Mouse (Mus musculus) adrenal gland, postnatal 14 days (tissue): Measurements from ENCODE around the gene Glp1r. TPM values are rescaled to one million over a fixed set of nuclear protein-coding genes. Genes with fewer than 3 reads are reported as not detected.

ENCODE experiments used
- DNase-seq: peaks from one replicate; pipeline ENCODE4 v3.0.0; 2021; ENCODE audit warnings: mixed read lengths
- microRNA-seq, 2 experiments: library from miRNA; unstranded; fragments of <30 nt; microRNA quantifications; one replicate each; pipeline ENCODE4 v1.2.0; 2021
- total RNA-seq: library from RNA; stranded (reverse); gene quantifications from 2 replicates; pipeline ENCODE4 v1.2.3, GENCODE M21; 2021

The Glp1r gene
- total RNA-seq, 1 experiment from 2014 or later = 0.19 TPM

DNA sequence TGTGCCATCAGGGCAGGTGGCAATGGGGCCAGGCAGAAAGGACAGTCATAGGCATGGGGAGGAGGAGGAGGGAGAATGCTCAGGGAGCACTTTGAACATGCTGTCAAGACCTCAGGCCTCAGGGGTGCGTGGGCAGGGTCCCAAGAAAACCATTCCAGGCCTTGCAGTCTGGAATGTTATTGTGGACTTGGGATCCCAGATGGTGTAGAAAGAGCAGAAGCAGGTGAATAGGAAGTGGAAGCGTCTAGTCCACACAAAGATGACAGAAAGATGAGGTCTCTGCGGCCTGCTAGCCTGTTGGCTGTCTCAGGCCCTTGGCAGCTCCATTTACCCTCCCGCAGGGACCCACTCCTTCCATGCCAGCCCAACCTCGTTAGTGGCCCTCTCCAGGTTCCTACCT lies 10.9 kb downstream of the Glp1r start:
- no peak for DNase-seq

DNA sequence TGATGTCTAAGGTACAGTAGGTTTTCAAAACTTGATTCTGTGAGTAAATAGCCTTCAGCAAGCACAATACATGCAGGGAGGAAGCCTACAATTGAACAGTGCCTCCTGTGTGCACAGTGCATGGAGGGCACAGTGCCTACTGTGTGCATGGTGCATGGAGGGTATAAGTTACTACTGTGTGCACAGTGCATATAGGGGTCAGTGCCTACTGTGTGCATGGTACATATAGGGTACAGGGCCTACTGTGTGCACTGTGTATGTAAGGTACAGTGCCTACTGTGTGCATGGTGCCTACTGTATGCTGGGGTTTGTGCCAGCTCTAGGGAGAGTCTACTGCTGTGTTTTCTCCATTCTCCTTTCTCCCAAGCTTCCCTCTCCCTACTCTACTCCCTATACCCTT lies 12.6 kb downstream of the Glp1r start:
- DNase-seq = no peak

DNA sequence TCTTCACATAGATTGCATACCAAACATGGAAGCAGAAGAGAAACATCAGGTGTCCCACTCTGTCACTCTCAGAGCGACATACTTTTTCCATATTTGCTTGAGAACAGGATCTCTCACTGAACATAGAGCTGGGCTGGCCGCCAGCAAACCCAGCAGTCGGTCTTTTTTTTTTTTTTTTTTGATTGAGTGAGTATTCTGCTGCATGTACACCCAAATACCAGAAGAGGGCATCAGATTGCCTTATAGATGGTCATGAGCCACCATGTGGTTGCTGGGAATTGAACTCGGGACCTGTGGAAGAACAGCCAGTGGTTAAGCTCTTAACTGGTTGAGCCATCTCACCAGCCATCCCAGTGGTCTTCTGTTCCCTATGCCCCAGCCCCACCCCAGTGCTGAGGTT lies 21.9 kb downstream of the Glp1r start:
- no peak for DNase-seq

DNA sequence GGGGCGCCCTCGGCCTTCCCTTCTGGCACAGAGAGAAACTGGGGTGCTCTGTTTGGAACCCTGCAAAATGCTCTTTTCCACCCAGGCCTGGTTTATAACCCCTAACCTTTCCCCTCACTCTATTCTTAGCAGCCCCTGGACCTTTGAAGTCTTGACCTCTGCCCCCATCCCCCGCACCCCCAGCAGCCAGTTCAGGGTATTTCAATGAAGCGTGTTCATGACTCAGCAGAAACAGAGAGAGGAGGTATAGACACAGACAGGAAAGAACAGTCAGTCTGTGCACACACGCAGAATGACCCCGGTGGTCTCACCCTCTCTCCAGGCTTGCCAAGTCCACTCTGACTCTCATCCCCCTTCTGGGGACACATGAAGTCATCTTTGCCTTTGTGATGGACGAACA lies 29.2 kb downstream of the Glp1r start:
- DNase-seq = no peak

DNA sequence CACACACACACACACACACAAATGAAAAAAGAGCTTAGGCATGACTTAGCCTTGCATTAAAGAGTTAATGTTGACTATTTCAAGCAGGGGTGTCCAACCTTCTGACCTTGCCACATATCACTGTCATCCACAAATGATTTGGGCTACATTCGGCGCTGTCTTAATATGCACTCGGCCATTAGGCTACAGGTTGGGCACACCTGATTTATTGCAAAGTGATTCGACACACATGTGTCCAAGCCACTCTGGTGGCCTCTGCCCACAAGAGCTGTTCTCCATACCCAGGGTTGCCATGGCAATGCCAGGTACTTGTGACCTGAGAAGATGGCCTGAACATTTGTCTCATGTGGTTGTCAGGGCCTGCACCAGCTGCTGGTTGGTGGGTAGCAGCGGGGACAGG lies 31.2 kb downstream of the Glp1r start:
- no peak for DNase-seq

DNA sequence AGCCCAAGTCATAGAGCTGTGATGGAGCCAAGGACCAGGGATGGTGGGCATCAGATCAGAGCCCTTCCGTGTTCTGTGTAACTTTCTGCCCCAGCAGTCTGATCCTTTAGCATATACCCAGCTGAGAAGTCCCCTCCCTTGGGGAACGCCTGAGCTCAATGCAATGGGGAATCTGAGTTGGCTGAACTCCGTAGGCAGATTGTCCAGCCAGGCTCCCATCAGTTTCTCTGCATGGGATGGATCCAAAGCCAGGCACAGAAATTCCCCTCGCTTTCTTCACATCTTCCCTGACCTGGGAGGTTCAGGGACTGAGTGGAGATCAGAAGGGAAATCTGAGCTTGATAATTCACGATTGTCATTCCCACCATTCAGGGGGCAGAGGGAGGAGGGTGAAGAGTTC lies 33.7 kb downstream of the Glp1r start:
- DNase-seq = no peak

DNA sequence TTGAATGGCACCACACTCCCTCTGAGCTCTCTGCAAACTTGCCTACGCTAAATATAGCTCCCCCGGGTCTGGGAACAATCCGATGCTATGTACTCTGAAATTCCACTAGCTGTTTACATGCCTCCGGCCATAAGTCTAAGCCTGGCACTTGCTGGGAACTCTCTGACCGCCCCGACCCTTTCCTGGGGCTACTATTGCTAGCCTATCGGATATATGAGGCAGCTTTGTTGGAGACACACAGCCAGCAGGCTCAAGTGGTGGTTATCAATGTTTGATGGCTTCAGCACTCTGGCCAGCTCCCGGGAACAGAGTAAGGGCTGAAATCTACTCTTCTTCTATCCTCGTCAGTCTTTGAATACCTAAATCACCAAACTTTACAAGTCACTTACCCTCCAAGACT lies 36.9 kb downstream of the Glp1r start:
- peak; percentile 43 for DNase-seq

DNA sequence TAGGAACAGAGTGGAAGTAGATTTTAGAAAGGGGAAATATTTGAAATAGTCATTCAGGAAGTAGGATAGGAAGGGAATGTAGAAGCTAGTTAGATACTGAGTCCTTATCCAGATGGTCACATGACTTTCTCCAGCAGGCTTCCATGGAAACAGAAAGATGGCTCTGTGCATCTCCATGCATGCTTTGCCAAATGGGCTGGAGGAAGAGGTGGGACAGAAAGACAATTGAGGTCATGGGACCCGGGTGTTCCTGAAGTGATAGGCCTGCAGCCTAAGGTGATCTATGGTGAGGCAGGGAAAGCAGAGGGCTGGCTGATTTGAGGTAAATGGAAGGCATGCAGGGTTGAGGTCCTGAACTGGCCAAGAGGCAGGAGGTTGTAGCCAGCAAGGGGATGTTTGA lies 46.8 kb downstream of the Glp1r start:
- no peak for DNase-seq

DNA sequence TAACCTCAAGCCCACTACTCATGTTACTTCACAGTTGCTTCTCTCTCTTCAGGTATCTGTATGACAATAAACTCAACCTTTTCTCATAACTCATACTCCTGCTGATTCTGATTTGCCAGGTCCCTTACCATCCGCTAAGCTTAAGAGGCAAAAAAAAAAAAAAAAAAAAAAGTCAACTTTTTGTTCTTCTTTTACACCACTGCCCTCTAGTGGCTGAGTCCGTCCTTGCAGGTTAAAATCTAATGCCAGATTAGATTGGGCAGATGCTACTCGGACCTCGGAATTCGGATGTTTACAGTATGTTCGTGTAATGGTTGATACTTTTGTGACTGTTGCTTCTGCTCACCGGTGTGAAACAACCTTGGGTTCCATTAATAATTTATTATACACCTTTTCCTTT lies 49.2 kb downstream of the Glp1r start:
- DNase-seq = peak; percentile 78

DNA sequence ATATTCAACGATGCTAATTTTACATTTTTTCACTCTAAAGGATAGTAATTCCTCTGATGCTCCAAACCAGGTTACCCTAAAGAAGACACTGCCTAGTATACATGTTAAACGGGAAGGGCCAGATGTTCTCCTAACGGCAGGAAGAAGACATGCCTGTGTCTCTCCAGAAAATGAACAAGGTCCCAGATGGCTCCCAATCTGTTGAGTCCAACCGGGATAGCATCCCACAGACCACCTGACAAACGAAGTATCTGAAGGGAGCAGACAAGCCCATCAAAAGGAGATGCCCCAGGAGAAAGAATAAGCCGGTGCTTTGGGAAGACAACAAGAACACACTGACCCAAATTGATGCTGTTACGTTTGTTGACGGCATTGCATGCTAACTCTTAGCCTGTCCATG lies 50.0 kb downstream of the Glp1r start:
- DNase-seq = no peak

DNA sequence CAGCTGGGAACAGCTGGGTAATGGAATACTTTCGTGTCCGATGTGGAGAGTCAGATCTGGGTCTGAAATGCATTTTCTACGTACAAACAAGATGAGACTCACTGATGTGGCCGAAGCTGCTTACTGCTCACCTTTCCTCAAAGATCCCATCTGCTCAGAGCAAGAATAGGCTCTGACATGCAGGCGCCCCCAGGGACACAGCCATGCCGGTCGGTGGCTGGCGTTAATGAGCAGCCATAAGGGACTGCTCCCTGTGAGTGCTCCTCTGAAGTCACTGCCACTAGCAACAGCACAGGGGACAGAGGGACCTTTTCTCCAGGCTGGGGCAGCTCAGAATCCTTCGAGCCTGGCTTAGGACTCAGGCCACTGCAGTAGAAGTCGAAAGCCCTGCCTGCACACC lies 52.7 kb downstream of the Glp1r start, which contains the start of gene Umodl1:
Umodl1 (plus strand) TSS at position 301 of the 400 bp plus-strand sequence.
- DNase-seq = no peak

DNA sequence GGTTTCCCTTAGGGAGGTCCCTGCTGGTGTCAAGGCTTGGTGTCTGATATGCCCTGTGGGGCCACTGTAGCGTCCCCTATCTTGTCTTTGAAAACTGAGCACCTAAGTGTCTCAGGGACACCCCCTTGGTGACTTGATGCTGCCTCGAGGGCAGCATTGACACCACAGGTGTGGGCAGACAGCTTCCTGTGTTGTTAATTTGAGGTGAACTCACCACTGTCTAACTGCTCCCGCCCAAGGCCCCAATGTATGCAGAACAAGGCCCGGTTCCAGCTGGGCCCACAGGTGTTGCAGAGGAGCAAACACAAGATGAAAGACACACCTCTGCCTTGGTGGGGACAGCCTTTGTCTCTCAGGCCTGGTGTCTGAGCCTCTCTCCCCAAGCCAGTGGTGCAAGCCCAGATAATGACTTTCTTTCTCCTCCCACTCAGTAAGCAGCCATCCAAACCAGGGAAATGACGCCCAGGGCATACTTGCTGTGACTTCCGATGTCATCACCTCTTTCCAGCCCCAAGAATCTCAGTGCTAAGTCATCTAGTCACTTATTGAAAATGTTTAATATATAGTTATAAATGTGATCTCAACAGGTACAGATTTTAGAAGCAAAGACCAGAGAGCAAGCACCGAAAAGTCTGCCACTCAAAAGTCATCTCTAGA lies 60.4 kb downstream of the Glp1r start:
- no peak for DNase-seq

DNA sequence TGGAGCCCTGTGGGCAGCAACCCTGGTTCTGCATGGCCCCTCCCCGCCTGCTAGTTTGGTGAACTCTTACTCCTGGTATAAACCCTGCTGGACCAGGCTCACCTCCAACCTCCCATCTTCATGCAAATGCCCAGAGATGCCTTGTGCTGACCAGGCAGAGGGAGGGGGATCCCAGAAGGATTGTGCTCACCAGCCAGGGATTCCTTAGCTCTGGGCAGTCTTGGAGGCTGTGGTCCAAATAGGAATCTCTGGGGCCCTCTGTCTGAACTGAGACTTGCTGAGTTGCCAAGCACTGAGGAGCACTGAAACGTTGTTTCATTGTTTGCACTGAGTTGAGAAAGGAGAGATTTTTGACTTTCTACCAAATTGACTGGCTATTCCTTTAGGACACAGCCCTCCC lies 61.3 kb downstream of the Glp1r start:
- no peak for DNase-seq

DNA sequence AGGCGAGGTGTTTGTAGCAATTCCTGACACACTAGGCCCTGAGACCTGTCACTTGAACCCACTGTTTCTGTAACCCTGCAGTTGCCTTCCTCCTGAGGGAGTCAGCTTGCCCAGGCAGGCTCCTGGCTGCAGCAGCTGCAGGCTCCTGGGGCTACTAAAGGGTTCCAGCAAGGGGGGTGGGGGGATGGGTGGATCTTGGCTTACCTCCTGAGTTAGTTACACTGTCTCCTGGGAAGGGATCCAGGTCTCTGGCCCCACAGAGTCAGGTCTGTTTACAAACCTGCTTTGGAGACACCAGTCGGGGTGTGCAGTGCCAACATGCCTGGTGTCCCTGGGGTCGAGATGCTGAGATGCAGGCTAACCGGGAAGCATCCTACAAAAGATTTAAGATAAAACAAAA lies 68.4 kb downstream of the Glp1r start:
- DNase-seq = no peak

DNA sequence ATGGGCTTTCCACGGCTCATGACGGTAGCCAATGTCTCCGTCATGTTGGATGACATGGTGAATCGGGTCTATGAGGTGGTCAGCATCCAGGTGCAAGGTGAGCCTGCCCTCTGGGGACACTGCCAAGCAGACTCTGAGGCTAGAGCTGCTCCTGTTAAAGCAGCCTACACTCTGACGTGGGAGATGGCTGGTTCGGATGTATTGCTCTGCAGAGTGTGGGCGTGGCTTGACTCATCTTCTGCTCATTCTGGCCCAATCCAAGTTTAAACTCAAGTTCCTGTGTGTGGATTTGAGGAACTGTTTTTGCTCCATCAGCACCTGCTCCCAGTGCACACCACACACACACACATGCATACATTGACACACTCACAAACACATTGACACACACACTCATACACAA lies 70.3 kb downstream of the Glp1r start:
- no peak for DNase-seq

DNA sequence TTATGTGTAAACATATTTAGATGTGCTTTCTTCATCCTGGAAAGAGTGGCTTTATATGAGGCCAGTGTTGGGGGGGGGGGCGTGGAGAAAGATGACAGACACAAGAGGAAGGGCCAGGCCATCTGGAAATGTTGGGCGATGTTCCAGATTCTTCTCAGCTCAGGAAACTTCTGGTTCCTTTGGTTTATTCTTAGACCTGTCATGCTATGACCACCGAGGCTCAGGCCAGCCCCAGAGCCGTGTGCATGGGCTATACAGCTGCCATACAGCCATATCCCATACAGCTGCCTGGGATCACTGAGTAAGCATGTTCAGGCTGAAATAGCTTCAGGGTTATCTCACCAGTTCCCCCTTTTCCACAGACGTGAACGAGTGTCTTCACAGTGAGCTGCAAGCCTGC lies 71.7 kb downstream of the Glp1r start:
- peak; percentile 9 for DNase-seq

DNA sequence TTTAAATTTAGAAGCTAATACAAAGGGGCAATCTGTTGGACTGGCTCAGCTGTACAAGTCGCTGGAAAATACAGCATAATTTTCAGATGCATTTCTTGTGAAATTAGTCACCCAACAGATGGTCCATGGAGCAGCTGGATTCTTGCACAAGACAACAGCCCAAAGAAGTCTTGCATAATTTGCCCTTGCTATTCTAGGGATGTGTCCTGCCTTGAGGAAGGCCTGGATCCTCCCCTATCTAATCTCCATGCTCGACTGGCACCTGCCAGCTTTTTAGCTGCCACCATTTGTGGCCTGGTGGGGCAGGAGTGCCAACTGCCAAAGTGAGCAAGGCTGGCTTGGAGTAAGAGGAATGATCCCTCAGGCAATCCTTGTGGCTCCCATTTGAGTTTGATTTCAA lies 75.7 kb downstream of the Glp1r start:
- DNase-seq = no peak

DNA sequence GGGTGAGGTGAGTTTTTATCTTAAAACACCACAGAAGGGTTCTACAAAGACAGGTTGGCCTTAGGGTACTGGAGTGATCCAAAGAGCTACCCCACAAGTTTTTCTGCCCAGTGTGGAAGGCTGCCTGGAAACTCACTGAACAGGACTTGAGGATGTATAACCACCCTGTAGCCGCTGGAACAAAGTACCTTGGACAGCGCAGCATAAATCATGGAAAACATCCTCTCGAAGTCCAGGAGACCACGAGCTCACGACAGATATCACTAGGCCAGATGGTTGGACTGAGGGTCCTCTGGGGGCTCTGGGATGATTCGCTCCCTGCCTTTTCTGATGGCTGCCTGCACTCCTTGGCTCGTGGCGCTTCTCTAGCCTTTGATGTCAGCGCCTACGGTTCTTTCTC lies 76.9 kb downstream of the Glp1r start:
- DNase-seq = no peak

DNA sequence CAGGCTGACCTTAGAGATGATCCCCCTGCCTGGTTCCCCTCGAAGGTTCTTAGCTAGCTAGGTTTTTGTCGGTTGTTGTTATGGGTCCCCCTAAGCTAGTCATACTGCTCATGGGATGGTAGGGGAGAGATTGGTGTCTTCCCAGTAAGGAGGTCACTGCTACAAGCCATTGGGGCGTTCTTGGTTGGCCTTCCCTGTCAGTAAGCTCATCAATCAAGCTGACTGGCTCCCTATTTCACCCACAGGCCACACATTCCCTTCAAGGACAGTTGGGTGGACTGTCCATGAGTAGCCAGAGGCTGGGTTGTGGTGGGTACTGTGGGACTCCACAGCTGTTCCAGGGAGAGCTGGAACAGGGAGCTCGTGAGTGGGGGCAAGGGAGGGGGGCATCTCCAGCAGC lies 81.9 kb downstream of the Glp1r start:
- peak; percentile 22 for DNase-seq

DNA sequence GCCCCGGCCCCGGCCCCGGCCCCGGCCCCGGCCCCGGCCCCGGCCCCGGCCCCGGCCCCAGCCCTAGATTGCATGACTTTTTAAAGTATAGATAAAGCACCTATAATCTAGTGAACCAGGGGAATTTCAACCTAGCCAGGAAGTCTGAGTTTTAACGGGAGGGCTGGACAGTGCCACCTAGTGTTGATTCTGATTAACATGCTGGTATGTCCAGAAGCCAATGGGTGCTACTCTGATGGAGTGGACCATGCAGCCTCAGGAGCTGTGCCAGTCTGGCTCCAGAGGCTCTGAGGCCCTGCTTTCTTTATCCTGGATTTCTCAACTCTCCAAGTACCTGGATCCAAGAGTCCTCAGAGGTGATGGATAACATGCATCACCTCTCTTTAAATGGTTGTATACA lies 88.6 kb downstream of the Glp1r start:
- peak; percentile 56 for DNase-seq

Small RNAs within 50 kb of the gene (microRNA-seq; reads per million reads assigned to microRNA genes)
- gene Gm24026 = 0 reads per million in 2 experiments

Other genes starting within 250 kb of the Glp1r start
- 0.11 and 0.63 TPM in 2 replicates for gene Umodl1, start 52.8 kb downstream of the Glp1r start, total RNA-seq
- 11.7 and 21.9 TPM in 2 replicates for gene Abcg1, start 155.9 kb downstream of the Glp1r start, total RNA-seq
- gene Tff3, start 227.8 kb downstream of the Glp1r start, total RNA-seq = 0.78 TPM in 1 of 2 replicates, not detected in the other
- not detected in 2 replicates for gene Tff2, start 242.5 kb downstream of the Glp1r start, total RNA-seq